In the genomic region with DNA sequence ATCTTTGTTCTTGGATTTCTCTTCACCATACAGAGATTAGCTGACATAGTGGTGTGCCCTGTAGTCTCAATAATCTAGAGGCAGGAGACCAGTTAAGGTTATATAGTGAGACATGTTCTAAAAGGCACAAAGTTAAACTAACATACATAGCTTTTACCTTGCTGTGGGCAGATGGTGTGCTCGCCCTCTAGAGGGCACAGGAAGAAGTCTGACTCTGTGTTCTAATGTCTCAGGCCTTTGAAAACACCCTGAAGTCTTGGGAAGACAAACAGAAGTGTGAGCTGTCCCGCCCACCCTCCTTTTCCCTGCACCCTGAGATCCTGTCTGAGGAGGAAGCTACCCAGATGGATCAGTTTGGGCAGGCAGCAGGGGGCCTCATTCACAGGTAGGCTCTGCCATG, we compare ENCODE assay signal across 11 mouse cellular contexts.
DNase-seq lines count a peak whose midpoint lies in the region; ATAC-seq and TF ChIP-seq lines count a peak whose summit lies in the region.
"Had no signal": no experiment of that assay in that cellular context is flagged by ENCODE, and none has a peak within 500 bp of the region (broad histone marks: within the 10 kb centered on the region; RNA-seq: fewer than 3 reads in every experiment).

No protein-coding gene starts in this region.

- H3K9me3 ChIP-seq in kidney, embryonic 15.5 days (replicated peaks): no peaks in the 10 kb centered on the region
- H3K9me3 ChIP-seq: liver, embryonic 15.5 days; neural tube, embryonic 12.5 days had no signal

- no peak for TF ChIP-seq POLR2A in spleen, adult 2 months (IDR thresholded peaks at IDR 0.05; ENCODE audit: low read depth, low read length)

- peak; percentile 22; the same call in 1 of the 2 replicates for ATAC-seq in frontal cortex, adult (ENCODE audit: low TSS enrichment)
- ATAC-seq in kidney, embryonic 15.5 days (replicated peaks; ENCODE audit: low FRiP score): no peak

- peaks cover 57% of the 10 kb centered on the region for H3K36me3 ChIP-seq in spleen, adult 2 months (ENCODE audit: control insufficient read depth, insufficient read depth, low read length)
- peaks cover 88% of the 10 kb centered on the region for H3K36me3 ChIP-seq in kidney, embryonic 15.5 days

- 60% methylated on average over 2 of the region's 2 CpGs for WGBS in spleen, adult 2 months
- 31% methylated on average over 2 of the region's 2 CpGs for WGBS in kidney, embryonic 15.5 days

- no peak overlapping the region for H3K4me3 ChIP-seq in spleen, adult 2 months (ENCODE audit: extremely low read depth, insufficient read depth, insufficient read length)
- H3K4me3 ChIP-seq in kidney, embryonic 15.5 days (replicated peaks): no peak overlapping the region
- H3K4me3 ChIP-seq: liver, embryonic 15.5 days; neural tube, embryonic 12.5 days had no signal

- no peak overlapping the region for H3K27ac ChIP-seq in spleen, adult 2 months (ENCODE audit: insufficient read depth, low read length)
- no peak overlapping the region for H3K27ac ChIP-seq in kidney, embryonic 15.5 days
- H3K27ac ChIP-seq: neural tube, embryonic 12.5 days had no signal

- TF ChIP-seq CTCF in spleen, adult 2 months (IDR thresholded peaks at IDR 0.05; ENCODE audit: extremely low read depth, insufficient read depth, insufficient read length, insufficient replicate concordance): peak; percentile 26; the same call in 1 of the 2 replicates

- no peak for DNase-seq in frontal cortex, postnatal 10 days (ENCODE audit: low spot score in 2 of 2)
- DNase-seq in spleen, adult 2 months (ENCODE audit: low read depth in 1 of 2, low spot score in 2 of 2): no peak
- DNase-seq in spleen, postnatal 4 days (ENCODE audit: low spot score in 2 of 2): no peak
- peak; percentile 72 for DNase-seq in brain, adult 2 months (ENCODE audit: low read depth, low spot score)
- DNase-seq in retina, postnatal 1 day: peak; percentile 17
- no peak for DNase-seq in frontal cortex, postnatal 14 days (ENCODE audit: low spot score in 2 of 2)
- DNase-seq: kidney, adult 9 months had no signal

- H3K9ac ChIP-seq in kidney, embryonic 15.5 days: no peak overlapping the region
- H3K9ac ChIP-seq: liver, embryonic 15.5 days; neural tube, embryonic 12.5 days had no signal

- no peak overlapping the region for H3K4me2 ChIP-seq in kidney, embryonic 15.5 days
- H3K4me2 ChIP-seq: liver, embryonic 15.5 days; neural tube, embryonic 12.5 days had no signal

- peaks cover 3% of the 10 kb centered on the region; the same call in 1 of the 2 replicates for H3K4me1 ChIP-seq in spleen, adult 2 months (ENCODE audit: control insufficient read depth, insufficient read depth, insufficient read length)
- no peaks in the 10 kb centered on the region for H3K4me1 ChIP-seq in kidney, embryonic 15.5 days
- H3K4me1 ChIP-seq: neural tube, embryonic 12.5 days had no signal

- no peaks in the 10 kb centered on the region for H3K27me3 ChIP-seq in spleen, adult 2 months (ENCODE audit: control insufficient read depth, insufficient read depth, low read length)
- no peaks in the 10 kb centered on the region for H3K27me3 ChIP-seq in kidney, embryonic 15.5 days
- H3K27me3 ChIP-seq: liver, embryonic 15.5 days; neural tube, embryonic 12.5 days had no signal

Comparison
In these comparisons a context has a peak if more than half of its experiments do, and no peak if none do; other contexts are left out.
1. DNase-seq: peak in brain, adult 2 months (single experiment) and retina, postnatal 1 day (single experiment); none in frontal cortex, postnatal 10 days (0 of 2), spleen, adult 2 months (0 of 2), spleen, postnatal 4 days (0 of 2) and frontal cortex, postnatal 14 days (0 of 2).